Mouse (Mus musculus): Measurements from ENCODE around the gene Map4k1. TPM values are rescaled to one million over a fixed set of nuclear protein-coding genes. Genes with fewer than 3 reads are reported as not detected.
"Not testable (repeated sequence)": the region's sequence is repeated elsewhere in the genome, so short reads cannot be mapped to it uniquely, and the experiment has no call there.

The Map4k1 gene
- polyA plus RNA-seq, 1 experiment from 2014 or later: 10.0 TPM

- Histone ChIP-seq H3K27ac (ENCODE audit: low read length) (no peak overlapping the region), H3K4me1 (replicated peaks; ENCODE audit: control insufficient read depth, insufficient read depth, low read length) (peaks cover 46% of the 10 kb centered on the region), H3K4me3 (replicated peaks; ENCODE audit: low read length) (peak overlapping the region; percentile 99), H3K27me3 (replicated peaks; ENCODE audit: control insufficient read depth, insufficient read depth, low read length) (no peaks in the 10 kb centered on the region), H3K4me2 (ENCODE audit: low read length) (peak overlapping the region; percentile 90), H3K9ac (replicated peaks; ENCODE audit: low read depth, low read length) (peak overlapping the region; percentile 97), H3K9me3 (ENCODE audit: control insufficient read depth, low read length) (no peaks in the 10 kb centered on the region), H3K36me3 (ENCODE audit: control insufficient read depth, insufficient read depth) (no peaks in the 10 kb centered on the region)
- ATAC-seq: no peak
- 41% methylated on average over 9 of the region's 9 CpGs for WGBS
Observed at GRCm38 (mm10) chr7:28960354-28961046, 21.4 kb upstream of the Map4k1 start.

- Histone ChIP-seq H3K27me3 (replicated peaks; ENCODE audit: control insufficient read depth, insufficient read depth, low read length) (no peaks in the 10 kb centered on the region), H3K4me3 (replicated peaks; ENCODE audit: low read length) (peak overlapping the region; percentile 99), H3K9me3 (ENCODE audit: control insufficient read depth, low read length) (no peaks in the 10 kb centered on the region), H3K36me3 (ENCODE audit: control insufficient read depth, insufficient read depth) (no peaks in the 10 kb centered on the region), H3K27ac (ENCODE audit: low read length) (peak overlapping the region; percentile 85), H3K4me1 (replicated peaks; ENCODE audit: control insufficient read depth, insufficient read depth, low read length) (peaks cover 45% of the 10 kb centered on the region), H3K4me2 (ENCODE audit: low read length) (peak overlapping the region; percentile 90), H3K9ac (replicated peaks; ENCODE audit: low read depth, low read length) (peak overlapping the region; percentile 97)
- WGBS: 0% methylated on average over 7 of the region's 7 CpGs
- ATAC-seq: no peak
Observed at GRCm38 (mm10) chr7:28961584-28961926, 20.3 kb upstream of the Map4k1 start.

- Histone ChIP-seq H3K27me3 (replicated peaks; ENCODE audit: control insufficient read depth, insufficient read depth, low read length) (no peaks in the 10 kb centered on the region), H3K9ac (replicated peaks; ENCODE audit: low read depth, low read length) (peak within 1 kb of the TSS; percentile 97), H3K27ac (ENCODE audit: low read length) (peak within 1 kb of the TSS; percentile 91), H3K36me3 (ENCODE audit: control insufficient read depth, insufficient read depth) (no peaks in the 10 kb centered on the region), H3K9me3 (ENCODE audit: control insufficient read depth, low read length) (no peaks in the 10 kb centered on the region), H3K4me2 (ENCODE audit: low read length) (peak within 1 kb of the TSS; percentile 90), H3K4me3 (replicated peaks; ENCODE audit: low read length) (peak within 1 kb of the TSS; percentile 99), H3K4me1 (replicated peaks; ENCODE audit: control insufficient read depth, insufficient read depth, low read length) (peaks cover 44% of the 10 kb centered on the region)
- WGBS: under 1% methylated on average over 76 of the region's 76 CpGs
- peak; percentile 92 for ATAC-seq
Observed at GRCm38 (mm10) chr7:28961927-28962670, 19.8 kb upstream of the Map4k1 start, which contains the start of gene Actn4. Actn4 (minus strand) TSS chr7:28962340.

GRCm38 (mm10) chr7:28963399-28963923, 18.4 kb upstream of the Map4k1 start:
- WGBS: 91% methylated on average over 3 of the region's 3 CpGs

GRCm38 (mm10) chr7:28965346-28965840, 16.5 kb upstream of the Map4k1 start:
- Histone ChIP-seq H3K36me3 (ENCODE audit: control insufficient read depth, insufficient read depth) (no peaks in the 10 kb centered on the region), H3K9ac (replicated peaks; ENCODE audit: low read depth, low read length) (no peak overlapping the region), H3K4me1 (replicated peaks; ENCODE audit: control insufficient read depth, insufficient read depth, low read length) (peaks cover 18% of the 10 kb centered on the region), H3K9me3 (ENCODE audit: control insufficient read depth, low read length) (no peaks in the 10 kb centered on the region), H3K4me3 (replicated peaks; ENCODE audit: low read length) (no peak overlapping the region), H3K4me2 (ENCODE audit: low read length) (no peak overlapping the region), H3K27ac (ENCODE audit: low read length) (no peak overlapping the region), H3K27me3 (replicated peaks; ENCODE audit: control insufficient read depth, insufficient read depth, low read length) (no peaks in the 10 kb centered on the region)
- no peak for ATAC-seq
- 85% methylated on average over 5 of the region's 5 CpGs for WGBS

More at GRCm38 (mm10) chr7:28963399-28963923, 18.4 kb upstream of the Map4k1 start:
- Histone ChIP-seq H3K27me3 (replicated peaks; ENCODE audit: control insufficient read depth, insufficient read depth, low read length) (no peaks in the 10 kb centered on the region), H3K27ac (ENCODE audit: low read length) (no peak overlapping the region), H3K4me1 (replicated peaks; ENCODE audit: control insufficient read depth, insufficient read depth, low read length) (peaks cover 38% of the 10 kb centered on the region), H3K4me2 (ENCODE audit: low read length) (no peak overlapping the region), H3K9ac (replicated peaks; ENCODE audit: low read depth, low read length) (no peak overlapping the region), H3K9me3 (ENCODE audit: control insufficient read depth, low read length) (no peaks in the 10 kb centered on the region), H3K4me3 (replicated peaks; ENCODE audit: low read length) (no peak overlapping the region), H3K36me3 (ENCODE audit: control insufficient read depth, insufficient read depth) (no peaks in the 10 kb centered on the region)
- ATAC-seq: no peak

GRCm38 (mm10) chr7:28966181-28966580, 15.7 kb upstream of the Map4k1 start:
- H3K9me3 ChIP-seq (ENCODE audit: control insufficient read depth, low read length): no peaks in the 10 kb centered on the region
- no peaks in the 10 kb centered on the region for H3K27me3 ChIP-seq (replicated peaks; ENCODE audit: control insufficient read depth, insufficient read depth, low read length)
- H3K27ac ChIP-seq (ENCODE audit: low read length): no peak overlapping the region
- no peak for ATAC-seq
- H3K4me1 ChIP-seq (replicated peaks; ENCODE audit: control insufficient read depth, insufficient read depth, low read length): peaks cover 10% of the 10 kb centered on the region
- H3K9ac ChIP-seq (replicated peaks; ENCODE audit: low read depth, low read length): no peak overlapping the region
- no peak overlapping the region for H3K4me2 ChIP-seq (ENCODE audit: low read length)
- no peak overlapping the region for H3K4me3 ChIP-seq (replicated peaks; ENCODE audit: low read length)
- WGBS: 62% methylated on average over 4 of the region's 5 CpGs
- H3K36me3 ChIP-seq (ENCODE audit: control insufficient read depth, insufficient read depth): peaks cover 3% of the 10 kb centered on the region; the same call in 1 of the 2 replicates

- no peak overlapping the region for H3K4me3 ChIP-seq (replicated peaks; ENCODE audit: low read length)
- WGBS: 67% methylated on average over 4 of the region's 4 CpGs
- H3K27me3 ChIP-seq (replicated peaks; ENCODE audit: control insufficient read depth, insufficient read depth, low read length): no peaks in the 10 kb centered on the region
- H3K4me1 ChIP-seq (replicated peaks; ENCODE audit: control insufficient read depth, insufficient read depth, low read length): peaks cover 9% of the 10 kb centered on the region
- no peak overlapping the region for H3K4me2 ChIP-seq (ENCODE audit: low read length)
- H3K9me3 ChIP-seq (ENCODE audit: control insufficient read depth, low read length): no peaks in the 10 kb centered on the region
- H3K9ac ChIP-seq (replicated peaks; ENCODE audit: low read depth, low read length): no peak overlapping the region
- H3K36me3 ChIP-seq (ENCODE audit: control insufficient read depth, insufficient read depth): peaks cover 4% of the 10 kb centered on the region; the same call in 1 of the 2 replicates
- no peak for ATAC-seq
- H3K27ac ChIP-seq (ENCODE audit: low read length): no peak overlapping the region
Observed at GRCm38 (mm10) chr7:28966751-28967505, 14.9 kb upstream of the Map4k1 start.

- H3K27ac ChIP-seq (ENCODE audit: low read length); H3K4me3 ChIP-seq (replicated peaks; ENCODE audit: low read length); H3K9ac ChIP-seq (replicated peaks; ENCODE audit: low read depth, low read length); H3K9me3 ChIP-seq (ENCODE audit: control insufficient read depth, low read length); H3K4me1 ChIP-seq (replicated peaks; ENCODE audit: control insufficient read depth, insufficient read depth, low read length); ATAC-seq; H3K4me2 ChIP-seq (ENCODE audit: low read length); H3K27me3 ChIP-seq (replicated peaks; ENCODE audit: control insufficient read depth, insufficient read depth, low read length); H3K36me3 ChIP-seq (ENCODE audit: control insufficient read depth, insufficient read depth): not testable (repeated sequence)
- 95% methylated on average over 8 of the region's 8 CpGs for WGBS
Observed at GRCm38 (mm10) chr7:28968120-28968519, 13.7 kb upstream of the Map4k1 start.

GRCm38 (mm10) chr7:28969271-28969670, 12.6 kb upstream of the Map4k1 start:
- no peak overlapping the region for H3K4me2 ChIP-seq (ENCODE audit: low read length)
- no peak for ATAC-seq
- H3K4me3 ChIP-seq (replicated peaks; ENCODE audit: low read length): no peak overlapping the region
- peaks cover 13% of the 10 kb centered on the region for H3K36me3 ChIP-seq (ENCODE audit: control insufficient read depth, insufficient read depth)
- no peaks in the 10 kb centered on the region for H3K9me3 ChIP-seq (ENCODE audit: control insufficient read depth, low read length)
- no peak overlapping the region for H3K9ac ChIP-seq (replicated peaks; ENCODE audit: low read depth, low read length)
- peaks cover 4% of the 10 kb centered on the region; the same call in 1 of the 2 replicates for H3K4me1 ChIP-seq (replicated peaks; ENCODE audit: control insufficient read depth, insufficient read depth, low read length)
- H3K27me3 ChIP-seq (replicated peaks; ENCODE audit: control insufficient read depth, insufficient read depth, low read length): no peaks in the 10 kb centered on the region
- 81% methylated on average over 1 of the region's 1 CpGs for WGBS
- no peak overlapping the region for H3K27ac ChIP-seq (ENCODE audit: low read length)
